In genomic region chr6:115775838-115776237, GRCm38 (mm10) we compare ENCODE assay signal across 8 mouse cellular contexts. TPM values are rescaled to one million over a fixed set of nuclear protein-coding genes. Genes with fewer than 3 reads are reported as not detected.
DNase-seq lines count a peak whose midpoint lies in the region; ATAC-seq and TF ChIP-seq lines count a peak whose summit lies in the region.

No protein-coding gene starts in this region.

- no peak for TF ChIP-seq EP300 in MEL (IDR thresholded peaks at IDR 0.05; ENCODE audit: low read depth in 1 of 2, low read length in 2 of 2)
- no peak for TF ChIP-seq EP300 in heart, adult 2 months (IDR thresholded peaks at IDR 0.05; ENCODE audit: insufficient read depth, low read depth, low read length)

- no peaks in the 10 kb centered on the region for H3K27me3 ChIP-seq in MEL (ENCODE audit: control insufficient read depth in 1 of 2, insufficient read depth in 2 of 2, low read length in 2 of 2)
- H3K27me3 ChIP-seq in heart, adult 2 months (ENCODE audit: control insufficient read depth, insufficient read depth, low read length): no peaks in the 10 kb centered on the region
- no peaks in the 10 kb centered on the region for H3K27me3 ChIP-seq in limb, embryonic 12.5 days

- no peak overlapping the region for H3K27ac ChIP-seq in MEL (ENCODE audit: control insufficient read depth, low read depth, low read length)
- H3K27ac ChIP-seq in heart, adult 2 months: peak overlapping the region; percentile 92
- H3K27ac ChIP-seq in limb, embryonic 12.5 days: peak overlapping the region; percentile 88; the same call in 1 of the 2 replicates

- intact Hi-C loops in heart, adult 2 months (cut with DNase I): no loop called here

- 0 out of 2 replicates have a peak, but pooled peaks cover 2% of the 10 kb centered on the region for H3K79me2 ChIP-seq in MEL (ENCODE audit: control insufficient read depth, insufficient read depth, low read length, poor library complexity)
- H3K79me2 ChIP-seq in heart, adult 2 months (replicated peaks; ENCODE audit: control insufficient read depth, insufficient read depth, low read length): no peaks in the 10 kb centered on the region

- H3K9me3 ChIP-seq in MEL (replicated peaks; ENCODE audit: insufficient read depth, low read length): no peaks in the 10 kb centered on the region
- H3K9me3 ChIP-seq in limb, embryonic 12.5 days: no peaks in the 10 kb centered on the region

- H3K36me3 ChIP-seq in MEL (ENCODE audit: control insufficient read depth in 1 of 2, insufficient read depth in 2 of 2, low read length in 2 of 2): peaks cover 0 to 19% of the 10 kb centered on the region in 2 experiments; a peak in 2 of 4 replicates
- no peaks in the 10 kb centered on the region for H3K36me3 ChIP-seq in heart, adult 2 months (ENCODE audit: control insufficient read depth, insufficient read depth, low read length)
- peaks cover 32% of the 10 kb centered on the region for H3K36me3 ChIP-seq in limb, embryonic 12.5 days

- no peak for ATAC-seq in limb, embryonic 12.5 days (ENCODE audit: insufficient number of reproducible peaks, insufficient read depth, low FRiP score, low TSS enrichment, low read depth)
- ATAC-seq in erythroid progenitor cell, adult 5-6 weeks (replicated peaks; ENCODE audit: low FRiP score, poor library complexity, severe bottlenecking): no peak

- peak overlapping the region; percentile 98 for H3K4me2 ChIP-seq in limb, embryonic 12.5 days

- no peak overlapping the region for H3K9ac ChIP-seq in MEL (ENCODE audit: control insufficient read depth, low read depth, low read length, poor library complexity, severe bottlenecking)
- peak overlapping the region; percentile 71; the same call in 1 of the 2 replicates for H3K9ac ChIP-seq in heart, adult 2 months (ENCODE audit: low read depth, low read length)
- peak overlapping the region; percentile 83 for H3K9ac ChIP-seq in limb, embryonic 12.5 days (replicated peaks)

- no peak for TF ChIP-seq CTCF in MEL (IDR thresholded peaks at IDR 0.05 in 2 of 3, conservative IDR thresholded peaks at IDR 0.05 in 1 of 3; ENCODE audit: control insufficient read depth in 1 of 3, insufficient read depth in 1 of 3, low read depth in 2 of 3, low read length in 3 of 3, poor library complexity in 1 of 3, severe bottlenecking in 1 of 3)
- TF ChIP-seq CTCF in heart, adult 2 months (IDR thresholded peaks at IDR 0.05): no peak

- H3K4me3 ChIP-seq in MEL (ENCODE audit: control insufficient read depth in 1 of 2, insufficient read depth in 1 of 2, low read depth in 2 of 2, low read length in 2 of 2): no peak overlapping the region
- peak overlapping the region; percentile 16; the same call in 1 of the 2 replicates for H3K4me3 ChIP-seq in heart, adult 2 months
- H3K4me3 ChIP-seq in limb, embryonic 12.5 days (replicated peaks): peak overlapping the region; percentile 79

- WGBS in heart, adult 2 months: 40% methylated on average over 3 of the region's 3 CpGs
- 44% methylated on average over 3 of the region's 3 CpGs for WGBS in limb, embryonic 12.5 days

- no peak for TF ChIP-seq POLR2A in MEL (IDR thresholded peaks at IDR 0.05; ENCODE audit: control insufficient read depth in 1 of 2, insufficient read depth in 1 of 2, low read depth in 1 of 2, low read length in 2 of 2, poor library complexity in 1 of 2)
- no peak; the same call in 1 of the 2 replicates for TF ChIP-seq POLR2A in heart, adult 2 months (IDR thresholded peaks at IDR 0.05; ENCODE audit: insufficient read depth, low read depth, low read length)

- no peak for DNase-seq in MEL (ENCODE audit: low read depth, low spot score)
- peak; percentile 80 for DNase-seq in cerebellum, adult 9-10 months
- DNase-seq in heart, adult 2 months: peak; percentile 38 to 67
- no peak for DNase-seq in right cerebral cortex, postnatal 14 days
- no peak for DNase-seq in adrenal gland, postnatal 36 days
- DNase-seq in right cerebral cortex, adult 18-20 months: no peak

- TF ChIP-seq RAD21 in MEL (IDR thresholded peaks at IDR 0.05; ENCODE audit: low read depth, low read length): no peak

- peaks cover 6 to 21% of the 10 kb centered on the region in 2 experiments for H3K4me1 ChIP-seq in MEL (ENCODE audit: control insufficient read depth in 1 of 2, insufficient read depth in 2 of 2, low read length in 2 of 2)
- H3K4me1 ChIP-seq in heart, adult 2 months (ENCODE audit: control insufficient read depth, insufficient read depth, low read length): peaks cover 4% of the 10 kb centered on the region
- peaks cover 20% of the 10 kb centered on the region for H3K4me1 ChIP-seq in limb, embryonic 12.5 days (replicated peaks)

TF ChIP-seq in MEL, 35 proteins besides CTCF, POLR2A, EP300 and RAD21:
- no peak for TF ChIP-seq SIN3A (IDR thresholded peaks at IDR 0.05; ENCODE audit: low read length)
- no peak for TF ChIP-seq MEF2A (IDR thresholded peaks at IDR 0.05; ENCODE audit: extremely low read depth, insufficient replicate concordance, low read depth, low read length, poor library complexity, severe bottlenecking)
- no peak for TF ChIP-seq SMC3 (IDR thresholded peaks at IDR 0.05; ENCODE audit: low read depth, low read length)
- TF ChIP-seq USF1 (IDR thresholded peaks at IDR 0.05; ENCODE audit: low read depth, low read length): 0 out of 2 replicates have a peak, but pooled peaks have one; percentile 7

RNA-seq across cellular contexts. Expression of gene Cand2, which starts 1.5 kb away (rescaled TPM):
- total RNA-seq in MEL (2012; rRNA removed): 1.8 and 2.4 TPM in 2 replicates
- polyA plus RNA-seq in MEL (2012; ENCODE audit: insufficient read depth in 1 of 2, insufficient read length in 2 of 2, low read depth in 1 of 2, low replicate concordance in 2 of 2, missing spikeins in 1 of 2): 1 to 10 TPM in 1 of 2 experiments, not detected in 1; 6.6 TPM
- 10 to 100 TPM; 69.3 to 77.2 TPM for total RNA-seq in heart, adult 2 months (2021)
- 59.0 and 68.4 TPM in 2 replicates for polyA plus RNA-seq in heart, adult 2 months (2012; rRNA removed)
- 66.9 and 71.8 TPM in 2 replicates for polyA plus RNA-seq in limb, embryonic 12.5 days (2016; fragmentation: Nextera tagmentation; extraction: Ambion mirVana)
- total RNA-seq in adrenal gland, postnatal 36 days (2021): 10 to 100 TPM; 10.4 to 12.7 TPM
- not detected in 2 replicates for total RNA-seq in erythroid progenitor cell, adult 5-6 weeks (2015; ENCODE audit: low replicate concordance)
- total RNA-seq in erythroid progenitor cell, adult 5-6 weeks (2017; ENCODE audit: low replicate concordance): under 0.01 TPM in 1 of 2 replicates, not detected in the other

RNA-seq across cellular contexts. Expression of gene Tmem40, which starts 13.6 kb away (rescaled TPM):
- total RNA-seq in MEL (2012; rRNA removed): 10.9 and 13.8 TPM in 2 replicates
- 10 to 100 TPM in 1 of 2 experiments, not detected in 1; 16.4 TPM for polyA plus RNA-seq in MEL (2012; ENCODE audit: insufficient read depth in 1 of 2, insufficient read length in 2 of 2, low read depth in 1 of 2, low replicate concordance in 2 of 2, missing spikeins in 1 of 2)
- total RNA-seq in heart, adult 2 months (2021): 1 to 10 TPM in 1 of 2 experiments, not detected in 1; 2.4 TPM
- 0.47 and 0.92 TPM in 2 replicates for polyA plus RNA-seq in heart, adult 2 months (2012; rRNA removed)
- polyA plus RNA-seq in limb, embryonic 12.5 days (2016; fragmentation: Nextera tagmentation; extraction: Ambion mirVana): 1.7 and 1.9 TPM in 2 replicates
- under 1 TPM in 1 of 2 experiments, not detected in 1; 0.33 TPM for total RNA-seq in adrenal gland, postnatal 36 days (2021)
- 3.8 and 6.1 TPM in 2 replicates for total RNA-seq in erythroid progenitor cell, adult 5-6 weeks (2015; ENCODE audit: low replicate concordance)
- 4.4 and 4.9 TPM in 2 replicates for total RNA-seq in erythroid progenitor cell, adult 5-6 weeks (2017; ENCODE audit: low replicate concordance)

RNA-seq across cellular contexts. Expression of gene Rpl32, which starts 32.7 kb away (rescaled TPM):
- total RNA-seq in MEL (2012; rRNA removed): 4,686 and 5,400 TPM in 2 replicates
- 1,000 to 10,000 TPM in 1 of 2 experiments, not detected in 1; 4,514 TPM for polyA plus RNA-seq in MEL (2012; ENCODE audit: insufficient read depth in 1 of 2, insufficient read length in 2 of 2, low read depth in 1 of 2, low replicate concordance in 2 of 2, missing spikeins in 1 of 2)
- total RNA-seq in heart, adult 2 months (2021): 100 to 1,000 TPM; 579 to 679 TPM
- 328 and 413 TPM in 2 replicates for polyA plus RNA-seq in heart, adult 2 months (2012; rRNA removed)
- 2,195 and 2,268 TPM in 2 replicates for polyA plus RNA-seq in limb, embryonic 12.5 days (2016; fragmentation: Nextera tagmentation; extraction: Ambion mirVana)
- 1,000 to 10,000 TPM; 1,143 to 1,221 TPM for total RNA-seq in adrenal gland, postnatal 36 days (2021)
- 1,002 and 1,130 TPM in 2 replicates for total RNA-seq in erythroid progenitor cell, adult 5-6 weeks (2015; ENCODE audit: low replicate concordance)
- total RNA-seq in erythroid progenitor cell, adult 5-6 weeks (2017; ENCODE audit: low replicate concordance): 642 and 693 TPM in 2 replicates

Comparison
In these comparisons a context has a peak if more than half of its experiments do, and no peak if none do; other contexts are left out.
1. DNase-seq: peak in cerebellum, adult 9-10 months (single experiment) and heart, adult 2 months (2 of 2); none in MEL (single experiment), right cerebral cortex, postnatal 14 days (single experiment), adrenal gland, postnatal 36 days (0 of 2) and right cerebral cortex, adult 18-20 months (single experiment).
2. H3K4me3 ChIP-seq: peak in heart, adult 2 months (single experiment) and limb, embryonic 12.5 days (single experiment); none in MEL (0 of 2).
3. RNA of gene Cand2, which starts 1.5 kb away (total RNA-seq): 69.3 to 77.2 TPM in heart, adult 2 months; 10.4 to 12.7 TPM in adrenal gland, postnatal 36 days, 1.8 to 2.4 TPM in MEL and under 0.01 TPM in erythroid progenitor cell, adult 5-6 weeks; every median in the first group is over 4 times any median in the second.